Mouse (Mus musculus) 3T3-L1 (cell line): Measurements from ENCODE around the gene Agps.

ENCODE experiments used
- DNase-seq: peaks from one replicate; pipeline ENCODE4 v3.0.0-alpha.2; 2015; ENCODE audit warnings: low read depth, low spot score

Gene Agps

DNA sequence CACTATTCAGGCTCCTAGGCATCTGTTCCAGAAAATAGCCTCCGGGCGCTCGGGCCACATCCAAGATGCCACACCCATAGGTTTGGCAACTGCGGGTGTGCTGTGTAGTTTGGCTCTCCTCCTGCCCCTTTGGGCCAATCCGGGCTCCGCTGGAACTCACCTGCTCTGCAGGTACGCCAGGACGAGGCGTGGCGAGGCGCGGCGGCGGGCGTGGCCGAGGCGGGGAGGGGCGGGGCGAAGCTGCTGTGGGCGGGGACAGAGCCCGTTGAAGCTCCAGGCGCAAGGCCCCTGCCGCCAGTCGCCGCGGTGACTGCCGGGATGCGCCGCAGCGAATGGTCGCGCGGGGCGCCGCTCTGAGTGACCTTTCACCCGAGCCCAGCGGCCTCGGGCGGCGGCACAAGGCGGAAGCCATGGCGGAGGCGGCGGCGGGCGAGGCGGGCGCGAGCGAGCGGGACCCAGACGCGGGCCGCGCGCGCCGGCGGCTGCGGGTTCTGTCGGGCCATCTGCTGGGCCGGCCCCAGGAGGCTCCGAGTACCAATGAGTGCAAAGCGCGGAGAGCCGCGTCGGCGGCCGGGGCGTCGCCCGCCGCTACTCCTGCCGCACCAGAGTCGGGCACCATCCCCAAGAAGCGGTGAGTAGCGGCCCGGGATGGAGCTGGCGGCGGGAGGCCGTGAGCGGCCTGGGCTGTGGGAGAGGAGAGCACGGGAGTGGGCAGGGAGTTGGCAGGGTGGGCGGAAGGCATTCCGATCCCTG, at the start of gene Agps:
Agps (plus strand) TSS at position 297 of the 753 bp plus-strand sequence.
- DNase-seq = peak; percentile 68

DNA sequence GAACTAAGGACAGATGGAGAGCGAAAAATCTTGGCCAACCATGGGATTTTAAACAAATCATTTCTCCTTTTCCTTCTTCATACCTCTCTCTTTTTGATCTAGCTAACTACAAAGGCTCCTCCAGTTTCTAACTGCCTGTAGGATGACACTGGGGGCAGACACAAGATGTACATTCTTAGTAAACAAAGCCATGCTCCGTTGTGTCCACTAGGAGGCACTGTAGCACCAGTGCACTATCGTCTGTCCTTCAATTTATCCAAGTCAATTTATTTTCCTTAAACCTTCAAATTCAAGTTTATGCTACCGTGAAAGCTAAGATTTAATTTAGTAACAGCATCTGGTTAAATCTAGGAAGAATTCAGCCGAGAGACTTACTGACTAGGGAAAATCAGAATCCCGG, 45.9 kb upstream of the Agps start:
- peak; percentile 90 for DNase-seq

DNA sequence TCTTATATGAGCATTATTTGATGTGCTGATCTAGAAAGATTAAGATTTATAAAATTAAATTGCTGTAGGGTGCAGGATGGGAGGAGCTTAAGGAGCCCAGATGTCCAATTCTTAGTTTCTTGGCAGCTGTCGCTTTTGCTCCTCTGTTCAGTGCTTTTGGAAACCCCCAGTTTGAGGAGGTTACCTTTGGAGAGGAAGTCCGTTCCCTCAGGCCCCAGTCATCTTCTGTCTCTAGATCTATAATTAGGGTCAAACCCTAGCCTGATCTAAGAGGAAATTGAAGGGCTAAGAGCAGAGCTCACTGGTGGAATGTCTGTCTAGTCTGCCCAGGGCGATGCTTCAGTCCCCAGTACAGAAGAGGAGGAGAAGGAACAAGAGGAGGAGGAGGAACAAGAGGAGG, 43.5 kb upstream of the Agps start:
- DNase-seq = no peak

DNA sequence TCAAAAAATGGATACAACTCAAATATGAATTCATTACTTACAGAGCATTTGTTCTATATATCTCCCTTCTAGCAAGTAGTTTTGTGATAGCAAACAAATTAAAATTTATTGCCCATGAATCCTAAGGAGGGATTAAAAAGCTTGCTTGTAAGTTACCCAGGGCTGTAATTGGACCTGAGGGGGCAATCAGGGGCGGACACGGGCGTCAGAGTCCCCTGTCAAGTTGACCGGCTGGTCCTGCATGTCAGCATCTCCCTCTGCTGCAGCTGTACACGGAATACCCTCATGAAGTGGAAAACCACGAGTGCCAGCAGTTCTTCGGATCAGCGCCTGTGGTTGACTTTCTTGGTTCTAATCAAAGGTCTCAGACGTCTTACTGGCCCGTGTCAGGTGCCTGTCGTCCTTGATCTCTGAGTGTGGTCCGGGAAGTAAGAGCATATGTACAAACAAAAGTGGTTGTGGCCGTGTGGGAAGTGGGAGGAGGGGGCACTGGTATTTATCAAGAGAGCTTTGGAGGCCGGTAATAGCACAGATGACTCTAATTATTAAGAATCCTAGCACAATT, 41.9 kb upstream of the Agps start:
- no peak for DNase-seq

DNA sequence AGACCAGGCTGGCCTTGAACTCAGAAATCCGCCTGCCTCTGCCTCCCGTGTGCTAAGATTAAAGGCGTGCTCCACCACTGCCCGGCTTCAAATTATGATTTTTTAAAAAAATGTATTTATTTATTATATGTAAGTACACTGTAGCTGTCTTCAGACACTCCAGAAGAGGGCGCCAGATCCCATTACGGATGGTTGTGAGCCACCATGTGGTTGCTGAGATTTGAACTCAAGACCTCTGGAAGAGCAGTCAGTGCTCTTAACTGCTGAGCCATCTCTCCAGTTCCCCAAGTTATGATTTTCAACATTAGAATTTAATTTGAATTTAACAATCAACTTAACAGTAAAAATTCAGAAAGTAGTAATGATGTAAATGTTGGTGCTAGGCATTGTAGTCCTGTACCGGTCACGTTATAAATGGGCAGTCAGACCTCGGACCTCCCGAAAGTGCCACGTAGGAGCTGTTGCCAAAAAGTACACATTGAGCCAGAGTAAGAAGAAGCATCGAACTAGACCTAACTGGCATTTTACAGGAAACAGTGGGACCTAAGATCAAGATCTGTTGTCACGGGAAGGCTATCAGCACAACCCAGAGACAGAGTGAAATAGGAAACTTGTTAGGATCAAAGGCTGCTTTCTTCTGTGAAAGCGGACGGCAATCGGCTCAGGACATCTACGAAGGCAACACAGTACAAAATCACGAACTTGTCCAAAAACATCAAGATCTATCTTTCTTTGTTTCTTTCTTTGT, 40.2 kb upstream of the Agps start:
- no peak for DNase-seq

DNA sequence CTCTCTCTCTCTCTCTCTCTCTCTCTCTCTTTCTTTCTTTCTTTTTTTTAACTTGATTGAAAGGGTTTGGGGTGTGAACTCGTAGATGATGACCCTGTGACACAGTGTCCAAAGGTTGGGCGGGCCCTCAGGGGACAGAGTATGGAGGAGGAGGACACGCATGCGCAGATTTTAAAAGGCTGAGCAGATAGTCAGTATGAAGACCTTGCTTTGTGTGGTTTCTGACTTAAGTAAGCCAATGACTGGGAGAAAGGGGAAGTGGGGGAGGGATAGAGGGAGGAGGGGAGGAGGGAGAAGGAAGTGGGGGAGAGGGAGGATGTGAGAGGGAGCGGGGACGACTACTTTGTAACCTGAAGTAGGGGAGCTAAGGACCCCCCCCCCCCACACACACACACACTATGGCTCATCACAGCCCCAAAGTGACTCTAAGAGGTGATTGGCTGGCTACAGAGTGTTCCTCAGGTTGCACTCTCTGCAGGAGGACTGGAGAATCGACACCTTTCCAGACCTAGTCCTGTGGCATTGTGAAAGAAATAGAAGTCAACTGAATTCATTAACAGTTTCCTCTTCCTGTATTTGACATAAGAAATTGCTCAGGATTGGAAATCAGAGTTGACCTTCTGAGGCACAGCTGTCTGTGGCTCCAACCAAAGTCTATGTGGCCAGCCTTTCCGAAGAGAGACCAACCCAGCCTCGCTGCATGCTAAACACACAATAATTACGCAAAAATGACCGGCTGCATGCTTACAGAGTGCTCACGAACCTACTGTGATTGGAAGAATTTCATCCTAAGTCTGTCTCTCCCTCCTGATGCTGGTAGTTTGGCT, 39.4 kb upstream of the Agps start:
- no peak for DNase-seq

DNA sequence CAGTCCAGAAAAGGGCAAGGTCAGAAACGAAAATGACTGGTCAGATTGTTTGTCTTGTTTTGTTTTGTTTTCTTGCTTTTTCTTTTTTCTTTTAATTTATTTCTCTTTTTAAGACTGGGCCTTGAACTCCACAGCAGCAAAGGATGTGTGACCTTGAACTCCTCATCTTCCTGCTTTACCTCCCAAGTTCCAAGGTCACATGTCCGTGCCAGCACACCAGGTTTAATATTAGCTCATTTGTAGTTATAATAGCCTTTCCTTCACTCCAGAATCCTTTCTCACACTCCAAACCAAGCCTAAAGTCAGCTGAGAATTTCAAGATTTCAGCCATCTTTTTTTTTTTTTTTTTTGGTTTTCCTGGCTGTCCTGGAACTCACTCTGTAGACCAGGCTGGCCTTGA, 35.8 kb upstream of the Agps start:
- DNase-seq = no peak

DNA sequence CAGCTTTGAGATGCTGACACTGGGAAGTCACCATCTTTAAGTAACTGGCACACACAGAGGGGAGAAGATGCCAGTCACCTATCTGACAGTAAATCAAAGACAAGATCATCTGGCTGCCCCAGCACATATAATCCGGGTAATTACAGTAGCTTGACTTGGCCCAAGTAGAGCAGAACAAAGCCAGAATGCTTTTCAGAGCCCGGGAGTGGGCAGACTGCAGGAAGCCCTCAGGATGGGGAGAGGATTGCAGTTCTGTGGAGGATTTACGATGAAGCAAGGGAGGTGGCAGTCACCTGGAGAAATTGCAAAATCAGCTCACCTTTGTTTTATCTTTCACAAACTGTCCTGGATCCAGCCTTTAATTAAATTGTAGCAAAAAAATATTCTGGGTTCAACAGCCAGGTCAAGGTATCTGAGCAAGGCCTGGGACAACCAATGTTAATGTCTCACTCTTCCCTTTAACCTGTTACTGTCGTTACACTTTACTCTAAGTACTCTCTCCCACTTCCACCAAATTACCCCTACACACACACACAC, 33.5 kb upstream of the Agps start:
- no peak for DNase-seq

DNA sequence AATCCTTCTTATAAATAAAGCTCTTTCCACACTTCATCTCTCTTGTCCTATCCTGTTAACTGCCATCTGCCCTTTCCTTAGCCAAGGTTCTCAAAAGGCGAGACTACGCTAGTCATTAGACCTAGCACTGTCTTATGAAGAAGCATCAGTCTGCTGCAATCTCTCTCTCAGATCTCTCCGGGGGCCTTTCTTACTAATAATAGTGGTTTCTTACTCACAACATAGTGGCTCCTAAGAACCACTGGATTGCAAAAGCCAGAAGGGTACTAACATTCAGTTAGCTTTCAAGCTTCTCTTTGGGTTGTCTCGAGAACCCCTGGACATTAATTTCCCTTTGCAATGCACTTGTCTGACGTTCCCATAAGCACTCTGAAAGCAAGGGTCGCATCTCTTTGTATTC, 26.2 kb upstream of the Agps start:
- DNase-seq = no peak

DNA sequence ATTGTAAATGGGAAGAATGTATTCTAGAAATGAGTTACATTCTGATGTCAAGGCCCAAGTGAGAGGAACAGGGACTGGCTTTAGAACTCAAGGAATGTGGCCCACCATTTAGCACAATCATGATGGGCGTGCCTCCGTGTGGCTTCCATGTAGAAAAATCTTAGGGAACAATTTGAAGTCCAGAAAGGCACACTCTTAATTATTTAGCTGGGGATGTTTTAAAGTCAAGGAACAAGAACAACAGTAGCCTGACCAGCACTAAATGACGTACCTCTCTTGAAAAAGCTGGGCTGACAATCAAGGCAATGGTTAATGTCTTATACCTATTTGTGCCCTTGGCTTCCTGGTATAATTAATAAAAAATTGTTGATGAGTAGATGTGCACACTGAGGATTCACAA, 25.1 kb upstream of the Agps start:
- DNase-seq = no peak

DNA sequence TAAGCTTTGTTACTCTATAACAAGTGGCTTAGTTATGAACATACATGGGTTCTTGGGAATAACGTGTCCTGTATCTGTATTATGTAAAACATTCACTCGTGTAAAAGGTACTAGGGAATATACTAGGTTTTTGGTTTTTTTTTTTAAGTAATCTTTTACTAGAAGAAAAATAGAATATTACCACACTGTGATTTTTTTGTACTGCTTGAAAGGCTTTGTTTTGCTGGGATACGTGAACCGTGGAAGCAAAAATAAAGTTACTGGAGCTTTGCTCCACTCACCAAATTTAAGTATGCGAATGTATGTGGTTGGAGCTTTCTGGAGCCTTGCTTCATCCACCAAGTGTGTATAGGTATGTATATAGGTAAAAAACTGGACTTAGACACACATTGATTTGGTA, 24.5 kb upstream of the Agps start:
- DNase-seq = no peak

DNA sequence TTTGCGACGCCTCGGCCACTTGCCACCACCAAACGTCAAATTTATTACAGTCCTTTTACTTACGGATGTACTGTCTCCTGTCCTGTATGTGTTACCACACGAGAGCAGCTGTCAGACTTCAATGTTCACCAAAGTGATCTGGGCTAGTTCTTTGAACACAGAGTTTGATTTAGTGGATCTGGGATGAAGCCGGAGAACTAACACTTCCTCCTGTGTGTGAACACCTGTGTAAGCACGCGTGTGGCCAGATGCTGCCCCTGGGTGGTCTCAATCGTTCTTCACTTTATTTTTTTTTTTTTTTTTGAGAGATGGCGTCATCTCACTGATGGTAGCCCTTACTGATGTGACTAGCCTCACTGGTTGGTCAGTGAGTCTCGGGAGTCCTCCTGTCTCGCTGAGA, 17.1 kb upstream of the Agps start:
- no peak for DNase-seq

DNA sequence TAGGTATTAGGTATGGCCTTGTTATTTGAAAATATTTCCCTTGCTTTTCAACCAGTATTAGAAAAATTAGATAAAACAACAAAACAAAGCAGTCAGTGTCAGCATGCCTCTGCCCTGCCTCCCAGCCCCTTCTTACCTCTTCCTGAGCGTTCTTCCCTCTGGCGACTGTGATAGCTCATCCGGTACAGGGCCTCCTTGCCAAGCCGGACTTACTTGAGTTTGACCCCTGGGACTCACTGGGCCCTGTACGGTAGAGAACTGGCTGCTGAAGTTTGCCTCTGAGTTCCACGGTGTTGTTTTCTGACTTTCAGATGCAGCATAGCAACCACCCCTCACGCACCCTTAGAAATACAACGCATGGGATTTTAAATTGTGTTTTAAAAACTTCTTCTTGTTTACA, 16.5 kb upstream of the Agps start:
- no peak for DNase-seq

DNA sequence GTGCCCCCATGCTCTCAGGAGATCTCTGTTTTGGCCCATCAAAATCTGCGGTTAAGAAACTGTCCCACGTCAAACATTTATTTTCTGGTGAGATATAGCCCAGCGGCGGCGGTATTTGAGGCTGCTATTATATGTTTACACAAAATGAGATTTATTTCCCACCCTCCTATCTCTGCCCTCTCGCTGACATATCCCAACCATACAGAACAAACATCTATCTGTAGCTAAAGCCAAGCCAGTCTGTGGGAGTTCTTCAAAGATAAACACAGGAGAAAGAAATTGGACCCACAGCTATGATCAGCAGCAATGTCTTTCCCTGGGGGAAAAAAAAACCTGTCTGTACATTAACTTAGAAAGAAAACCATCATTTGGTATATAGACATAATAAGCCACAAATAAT, 15.3 kb upstream of the Agps start:
- no peak for DNase-seq

DNA sequence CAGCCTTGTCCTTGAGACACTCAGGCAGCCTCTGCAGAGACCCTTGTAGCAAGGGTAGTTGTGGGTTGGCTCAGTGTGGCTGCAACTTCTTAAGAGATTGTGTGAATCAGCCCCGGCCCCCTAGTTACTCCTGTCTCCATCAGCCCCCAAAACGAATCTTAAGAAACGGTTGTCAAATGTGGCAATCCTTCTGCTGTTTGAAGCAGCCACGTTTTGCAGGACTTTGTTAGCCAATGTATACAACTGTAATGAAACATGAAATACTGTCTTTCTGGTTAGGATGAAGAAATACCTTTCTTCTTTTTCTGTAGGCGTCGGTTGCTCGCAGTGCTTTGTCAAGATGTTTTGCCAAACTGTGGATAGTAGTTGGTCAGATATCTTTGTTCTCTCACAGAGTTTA, 13.3 kb upstream of the Agps start:
- no peak for DNase-seq

DNA sequence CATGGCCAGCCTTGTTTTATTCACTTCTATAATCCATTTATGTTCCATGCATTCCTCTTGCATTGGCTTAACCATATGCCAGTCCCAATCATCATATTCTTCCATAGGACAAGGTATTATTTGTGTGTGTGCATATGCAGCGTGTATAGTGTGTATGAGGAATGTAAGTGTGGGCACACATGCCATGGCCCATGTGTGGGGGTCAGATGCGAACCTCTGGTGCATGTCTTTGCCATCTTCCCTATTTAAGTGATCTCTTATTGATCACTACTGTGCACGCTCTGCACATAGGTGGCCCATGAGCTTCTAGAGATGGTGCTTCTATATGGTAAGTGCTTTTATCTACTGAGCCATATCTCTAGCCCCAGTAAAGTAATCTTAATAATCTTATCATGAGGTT, 12.2 kb upstream of the Agps start:
- no peak for DNase-seq

DNA sequence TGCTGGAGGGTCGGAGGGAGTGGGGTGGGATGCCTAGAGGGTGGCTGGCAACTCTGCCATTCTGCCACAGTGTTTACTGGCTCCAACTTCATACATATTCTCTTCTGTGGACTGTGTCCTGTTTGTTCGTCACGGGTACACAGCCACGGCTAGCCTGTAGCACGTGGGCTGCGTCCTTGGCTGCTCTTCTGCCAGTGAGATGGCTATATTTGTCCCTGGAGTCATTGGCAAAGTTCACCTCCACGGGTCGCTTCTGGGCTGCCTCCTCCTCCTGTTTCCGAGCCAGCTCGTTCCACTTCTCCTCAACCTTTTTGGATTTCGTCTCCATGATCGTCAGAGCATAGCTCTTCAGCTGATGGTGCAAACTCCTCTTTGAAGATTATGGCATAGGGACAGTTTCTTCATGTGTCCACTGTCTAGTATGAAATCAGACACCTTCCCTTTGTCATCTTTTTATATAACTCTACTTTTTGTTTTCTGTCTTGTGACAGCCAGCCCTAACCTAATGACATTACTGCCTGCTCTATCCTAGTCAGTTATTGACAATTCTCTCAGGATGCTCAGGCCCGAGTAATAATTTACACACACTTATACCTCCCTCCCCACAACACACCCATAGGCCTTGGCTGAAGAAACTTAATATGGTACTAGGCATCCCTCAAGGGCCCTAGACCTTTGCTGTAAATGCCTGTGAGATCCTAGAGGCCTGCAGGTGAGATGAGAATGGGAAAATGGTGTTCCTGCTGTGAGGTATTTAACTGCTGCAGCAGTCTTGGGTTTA, 9.8 kb upstream of the Agps start:
- no peak for DNase-seq

DNA sequence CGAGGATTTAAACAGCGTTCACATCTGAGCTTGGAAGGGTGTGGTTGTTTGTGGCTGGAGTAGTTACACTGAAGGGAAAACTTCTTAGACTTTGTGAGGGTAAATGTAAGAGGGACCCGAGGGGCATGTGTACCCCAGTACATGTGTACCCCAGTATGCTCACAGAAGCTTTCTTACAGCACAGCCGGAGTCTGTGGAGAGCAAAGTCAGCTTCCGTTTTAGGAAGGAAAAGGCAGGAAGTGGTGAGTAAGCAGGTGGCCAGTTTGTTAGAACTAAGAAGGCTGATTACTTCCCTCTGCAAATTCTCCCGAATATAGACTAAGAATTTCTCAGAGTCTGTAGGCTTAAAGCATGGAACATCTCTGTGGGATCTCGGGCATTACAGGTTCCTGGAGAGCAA, 8.2 kb upstream of the Agps start:
- no peak for DNase-seq

DNA sequence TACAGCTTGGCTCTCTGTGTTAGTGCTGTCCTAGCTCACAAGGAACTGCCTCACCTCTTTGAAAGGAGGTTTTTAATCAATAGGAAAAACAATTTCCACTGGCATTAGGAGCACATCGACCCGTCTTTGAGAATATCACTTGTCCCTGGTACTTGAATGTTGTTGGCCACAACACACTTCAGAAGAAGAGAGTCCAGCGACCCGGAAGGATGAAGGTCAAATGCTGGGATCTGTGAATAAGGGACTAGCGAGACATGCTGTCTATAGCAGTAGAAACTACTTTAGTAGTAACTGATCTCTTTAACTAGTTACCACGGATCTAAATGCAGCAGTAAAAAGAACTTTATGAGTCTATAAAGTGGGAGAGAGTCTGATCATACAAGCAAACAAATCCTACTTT, 7.8 kb upstream of the Agps start:
- DNase-seq = no peak

DNA sequence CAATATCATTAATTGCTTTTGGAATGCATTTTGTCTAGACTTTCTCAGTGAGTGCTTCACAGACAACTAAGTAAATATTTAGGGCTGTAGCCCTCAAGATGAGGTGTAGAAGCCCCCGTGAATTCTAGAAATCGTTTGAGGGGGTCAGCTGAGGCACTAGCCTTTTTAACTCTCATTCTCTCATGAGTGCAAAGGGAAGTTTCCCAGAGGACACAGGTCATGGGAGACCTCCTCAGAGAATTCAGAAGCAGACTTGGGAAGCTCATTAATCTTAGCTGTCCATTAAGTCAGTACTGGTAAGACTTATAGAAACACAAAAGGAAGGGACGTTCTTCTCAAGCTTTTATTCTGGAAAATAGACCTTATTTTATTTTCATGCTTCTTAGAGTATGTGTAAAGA, 7.1 kb upstream of the Agps start:
- peak; percentile 20 for DNase-seq

DNA sequence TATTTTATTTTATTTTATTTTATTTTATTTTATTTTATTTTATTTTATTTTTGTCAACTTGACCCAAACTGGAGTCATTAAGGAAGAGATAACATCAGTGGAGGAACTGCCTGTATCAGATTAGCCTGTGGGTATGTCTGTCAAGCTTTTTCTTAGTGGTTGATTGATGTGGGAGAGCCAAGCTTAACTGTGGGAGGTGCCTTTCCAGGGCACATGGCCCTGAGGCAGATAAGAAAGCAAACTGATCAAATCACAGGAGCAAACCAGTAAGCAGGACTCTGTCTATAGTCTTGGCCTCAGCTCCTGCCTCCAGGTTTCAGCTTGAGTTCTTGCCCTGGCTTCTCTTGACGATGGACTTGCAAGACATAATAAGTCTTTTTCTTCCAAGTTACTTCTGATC, 6.4 kb upstream of the Agps start:
- DNase-seq = peak; percentile 52
